Mouse (Mus musculus) bone marrow, adult 2 months (tissue): Measurements from ENCODE around the gene Myof. TPM values are rescaled to one million over a fixed set of nuclear protein-coding genes. Genes with fewer than 3 reads are reported as not detected.

Experiments used
- H3K27ac ChIP-seq: fragments of 200-500 bp; 2 replicates; pipeline ENCODE4 v1.5.1; 2012; ENCODE audit warnings: low read depth, mild to moderate bottlenecking, control low read depth, inconsistent platforms, low read length; ENCODE audit not compliant: control insufficient read depth, poor library complexity, insufficient read depth
- H3K4me1 ChIP-seq: fragments of 200-500 bp; 2 replicates; pipeline ENCODE4 v1.6.1; 2011; ENCODE audit warnings: low read length; ENCODE audit not compliant: control insufficient read depth, insufficient read depth
- H3K4me3 ChIP-seq: fragments of 200-500 bp; replicated peaks from 2 replicates; pipeline ENCODE3; 2011; ENCODE audit warnings: mild to moderate bottlenecking, low read depth, low read length, control low read depth; ENCODE audit not compliant: control insufficient read depth
- CTCF ChIP-seq: fragments of 200-500 bp; IDR thresholded peaks from 2 replicates; pipeline ENCODE4 v1.5.1; 2011; ENCODE audit warnings: low read length, control low read depth; ENCODE audit not compliant: control insufficient read depth, insufficient read depth
- POLR2A ChIP-seq: fragments of 200-500 bp; IDR thresholded peaks from 2 replicates; pipeline ENCODE4 v1.6.1; 2011; ENCODE audit warnings: low read depth, mild to moderate bottlenecking, control low read depth, low read length, borderline replicate concordance; ENCODE audit not compliant: control insufficient read depth
- WGBS: fragments of 180-500 bp; shearing (Covaris S2); methylation state at CpG from one replicate; pipeline ENCODE4 v1.1.7; 2018; 5-methylcytosine and 5-hydroxymethylcytosine counted together
- polyA plus RNA-seq: library from polyadenylated mRNA; stranded (reverse); fragments of >200 nt; gene quantifications from 2 replicates; pipeline ENCODE4 v1.2.4, GENCODE M21; 2011; ENCODE audit warnings: low replicate concordance; ENCODE audit not compliant: missing spikeins, insufficient read depth, insufficient read length

Gene Myof
- polyA plus RNA-seq, 1 experiment, result 12.4 TPM

DNA sequence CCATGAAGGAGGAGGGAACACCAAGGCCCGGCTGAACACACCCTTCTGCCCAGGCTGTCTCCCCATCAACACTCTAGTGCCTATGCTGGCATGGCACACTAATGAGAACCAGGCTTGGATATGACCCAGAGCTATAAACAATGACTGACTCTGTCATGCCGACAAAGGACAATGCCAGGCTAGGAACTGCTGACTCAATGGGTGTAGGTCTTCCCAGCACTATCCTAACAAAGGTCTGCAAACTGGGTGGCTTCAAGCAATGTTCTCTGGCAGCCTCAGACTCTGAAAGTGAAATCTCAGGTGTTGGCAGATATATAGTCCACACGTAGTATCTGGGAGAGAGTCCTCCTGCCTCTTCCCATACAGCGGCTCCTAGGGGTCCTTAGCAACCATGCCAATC, 55.2 kb downstream of the Myof start:
- H3K4me1 ChIP-seq, result no peaks in the 10 kb centered on the region; the same call in 1 of the 2 replicates
- H3K27ac ChIP-seq, result no peak overlapping the region
- TF ChIP-seq POLR2A, result no peak
- TF ChIP-seq CTCF, result no peak
- no peak overlapping the region for H3K4me3 ChIP-seq
- 84% methylated on average over 4 of the region's 4 CpGs for WGBS

DNA sequence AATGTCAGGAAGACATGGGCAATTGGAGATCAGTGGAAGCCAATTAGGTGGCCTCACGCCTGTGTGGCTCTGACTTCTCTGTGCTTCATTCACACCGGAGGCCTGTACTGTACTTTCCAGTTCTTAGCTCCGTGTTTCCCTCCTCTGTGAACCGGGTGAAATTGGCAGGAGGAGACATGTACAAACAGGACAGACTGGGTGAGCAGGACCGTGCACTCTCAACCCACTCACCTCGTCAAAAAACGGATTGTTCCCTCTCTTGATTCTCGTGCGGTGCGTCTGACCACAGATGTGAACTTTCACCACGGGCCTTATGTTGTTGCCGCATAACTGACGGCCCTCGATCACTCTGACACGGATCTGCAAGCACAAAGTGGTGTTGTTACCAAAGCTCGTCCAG, 57.6 kb downstream of the Myof start:
- no peak overlapping the region for H3K27ac ChIP-seq
- H3K4me3 ChIP-seq, result no peak overlapping the region
- H3K4me1 ChIP-seq, result no peaks in the 10 kb centered on the region; the same call in 1 of the 2 replicates
- WGBS, result 85% methylated on average over 16 of the region's 16 CpGs
- TF ChIP-seq CTCF (no peak), POLR2A (no peak)

DNA sequence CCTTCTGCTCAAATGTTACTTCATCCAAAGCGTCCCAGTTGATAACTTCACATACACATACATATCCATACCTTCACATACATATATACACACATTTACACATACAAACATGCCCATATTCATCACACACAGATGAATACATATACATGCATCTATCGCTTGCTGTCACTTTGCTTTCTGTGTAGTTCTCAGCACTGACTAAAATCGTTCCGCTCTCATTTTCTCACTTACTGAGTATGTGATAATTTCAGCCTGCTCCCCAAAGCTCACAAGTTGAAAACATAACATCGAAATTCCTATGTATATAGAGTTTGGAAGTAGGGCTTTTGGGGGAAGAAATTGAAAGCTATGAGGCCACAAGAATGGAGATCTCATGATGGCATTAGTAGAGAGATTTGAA, 67.4 kb downstream of the Myof start:
- TF ChIP-seq POLR2A (no peak), CTCF (no peak)
- Histone ChIP-seq H3K27ac (no peak overlapping the region), H3K4me1 (no peaks in the 10 kb centered on the region), H3K4me3 (no peak overlapping the region)
- 85% methylated on average over 5 of the region's 5 CpGs for WGBS

DNA sequence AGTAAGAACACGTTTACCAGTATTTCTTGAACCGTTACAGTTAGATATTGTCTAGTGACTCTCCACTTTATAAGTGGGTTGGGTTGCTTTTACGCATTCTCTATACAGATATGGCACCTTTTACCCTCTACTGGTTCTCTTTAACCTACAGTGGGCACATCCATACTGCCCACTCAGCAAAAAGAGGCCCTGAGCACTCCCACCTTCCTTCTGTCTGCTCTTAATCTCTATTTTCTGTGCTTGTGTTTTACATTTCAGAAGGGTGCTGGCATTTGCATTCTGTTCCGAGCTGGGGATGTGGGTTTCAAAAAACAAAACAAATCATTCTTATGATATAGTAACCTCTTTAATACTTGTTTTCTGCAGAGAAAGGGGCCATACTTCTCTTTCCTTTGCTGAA, 72.8 kb downstream of the Myof start:
- Histone ChIP-seq H3K4me1 (no peaks in the 10 kb centered on the region), H3K4me3 (no peak overlapping the region), H3K27ac (no peak overlapping the region)
- 68% methylated on average over 4 of the region's 4 CpGs for WGBS
- no peak for TF ChIP-seq CTCF
- TF ChIP-seq POLR2A, result no peak

DNA sequence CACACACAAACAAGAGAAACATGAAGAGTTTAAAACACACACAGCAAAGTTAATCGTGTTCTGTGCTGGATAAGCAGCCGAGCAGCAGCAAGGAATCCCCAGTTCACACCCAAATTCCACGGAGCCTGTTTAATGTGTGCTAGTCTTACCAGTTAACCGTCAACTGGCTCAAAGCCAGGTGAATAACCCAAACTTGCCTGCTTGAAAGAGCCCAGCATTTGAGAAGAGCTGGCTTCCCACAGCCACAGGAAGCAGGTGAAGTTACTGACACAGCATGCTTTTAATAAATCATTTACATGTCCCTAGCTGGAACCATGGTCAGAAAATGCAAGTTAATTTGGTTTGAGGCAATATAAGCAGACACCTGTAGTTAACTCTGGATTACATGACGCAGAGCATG, 73.4 kb downstream of the Myof start:
- Histone ChIP-seq H3K4me1 (no peaks in the 10 kb centered on the region), H3K27ac (no peak overlapping the region), H3K4me3 (no peak overlapping the region)
- 14% methylated on average over 5 of the region's 5 CpGs for WGBS
- TF ChIP-seq CTCF (no peak), POLR2A (no peak)

DNA sequence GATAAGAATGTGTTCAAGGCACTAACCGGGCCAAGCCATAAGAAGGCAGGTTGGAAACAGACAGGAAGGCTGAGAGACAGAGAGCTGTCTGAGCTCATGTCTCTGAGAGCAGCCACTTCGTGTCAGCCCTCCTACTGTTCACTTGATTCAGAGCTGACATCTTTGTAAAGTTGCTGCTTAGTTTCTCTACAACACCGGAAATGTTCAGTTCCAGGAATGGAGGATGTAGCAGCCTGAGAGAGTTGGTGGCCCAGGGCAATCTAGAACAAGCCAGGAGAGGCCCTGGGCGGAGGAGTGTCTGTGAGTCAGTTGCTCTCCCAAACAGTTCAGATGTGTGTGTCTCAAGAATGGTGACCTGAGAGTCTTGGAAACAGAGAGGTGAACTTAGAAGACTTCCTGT, 77.5 kb downstream of the Myof start:
- TF ChIP-seq POLR2A, result no peak
- H3K27ac ChIP-seq, result no peak overlapping the region
- no peaks in the 10 kb centered on the region; the same call in 1 of the 2 replicates for H3K4me1 ChIP-seq
- 57% methylated on average over 4 of the region's 4 CpGs for WGBS
- no peak overlapping the region for H3K4me3 ChIP-seq

DNA sequence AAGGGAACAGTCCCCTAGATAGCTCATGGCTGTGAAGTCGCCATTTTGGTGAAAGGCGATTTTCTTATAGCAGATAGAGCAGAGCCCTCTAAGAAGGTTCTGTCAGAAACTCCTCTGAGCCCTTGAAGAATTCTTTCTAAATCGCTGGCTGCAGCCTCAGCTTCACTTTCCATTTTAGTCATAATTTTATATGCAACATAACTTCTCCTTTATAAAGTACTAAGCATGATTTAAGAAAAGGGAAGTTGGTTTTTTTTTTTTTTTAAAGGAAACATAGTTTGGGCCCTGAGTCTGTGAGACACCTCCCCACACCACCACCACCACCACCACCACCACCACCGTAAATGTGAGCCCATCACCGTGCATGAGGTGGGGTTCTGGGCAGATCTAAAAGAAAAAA, 80.0 kb downstream of the Myof start:
- 2% methylated on average over 5 of the region's 5 CpGs for WGBS
- Histone ChIP-seq H3K27ac (no peak overlapping the region; the same call in 1 of the 2 replicates), H3K4me3 (no peak overlapping the region), H3K4me1 (no peaks in the 10 kb centered on the region; the same call in 1 of the 2 replicates)
- no peak for TF ChIP-seq CTCF
- no peak for TF ChIP-seq POLR2A

DNA sequence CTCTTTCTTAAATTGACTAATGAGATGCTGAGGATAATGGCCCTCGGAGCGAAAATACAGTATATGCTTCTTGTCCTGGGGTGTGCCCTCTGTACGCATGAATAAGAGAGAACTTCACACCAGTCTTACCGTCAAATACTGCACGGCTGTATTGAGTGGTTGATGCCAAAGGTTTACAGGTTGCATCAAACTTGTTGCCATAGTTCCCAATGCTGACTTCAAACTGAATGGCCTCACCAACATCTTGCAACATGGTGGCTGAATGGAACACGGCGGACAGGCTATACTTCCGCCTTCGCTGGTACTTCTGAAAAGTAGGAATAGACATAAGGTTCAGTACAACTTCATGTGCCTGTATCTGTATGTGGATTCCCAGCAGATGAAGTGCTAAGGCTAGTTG, 82.6 kb downstream of the Myof start:
- Histone ChIP-seq H3K4me3 (no peak overlapping the region), H3K27ac (no peak overlapping the region), H3K4me1 (no peaks in the 10 kb centered on the region; the same call in 1 of the 2 replicates)
- WGBS, result 78% methylated on average over 9 of the region's 9 CpGs
- TF ChIP-seq POLR2A, result no peak
- no peak for TF ChIP-seq CTCF

DNA sequence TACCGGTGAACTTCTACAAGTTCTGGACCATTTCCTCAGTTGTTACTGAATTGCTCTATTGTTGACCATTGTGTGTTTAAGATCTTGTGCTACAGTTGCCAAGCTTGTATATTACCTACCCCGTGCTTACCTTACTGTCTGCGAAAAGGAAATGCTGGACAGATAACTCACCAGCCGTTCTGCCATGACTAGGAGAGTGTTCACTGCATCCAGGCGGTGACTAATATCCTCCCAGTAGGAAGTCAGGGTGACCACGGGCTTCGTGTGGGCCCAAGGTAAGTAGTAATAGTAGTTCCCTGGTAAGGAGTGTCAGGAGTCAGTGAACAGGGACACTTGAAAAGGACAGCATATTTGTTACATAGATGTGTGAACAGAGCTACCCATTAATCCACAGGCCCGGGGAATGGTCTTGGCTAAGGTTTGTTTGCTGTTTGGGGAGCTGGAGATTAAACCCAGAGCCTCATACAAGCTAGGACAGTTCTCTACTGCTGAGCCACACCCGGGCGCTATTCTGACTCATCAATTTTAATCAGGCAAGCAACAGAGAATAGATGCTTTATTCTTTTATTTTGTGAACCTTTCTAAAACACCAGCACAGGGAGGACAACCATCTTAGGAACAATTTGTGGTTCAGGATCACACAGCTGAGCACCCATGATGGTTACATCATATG, 83.7 kb downstream of the Myof start:
- TF ChIP-seq POLR2A (no peak), CTCF (no peak)
- no peak overlapping the region for H3K4me3 ChIP-seq
- no peaks in the 10 kb centered on the region; the same call in 1 of the 2 replicates for H3K4me1 ChIP-seq
- H3K27ac ChIP-seq, result no peak overlapping the region
- WGBS, result 57% methylated on average over 10 of the region's 10 CpGs
